Mouse (Mus musculus): ENCODE results near the gene Spc25. TPM values are rescaled to one million over a fixed set of nuclear protein-coding genes. Genes with fewer than 3 reads are reported as not detected.

Spc25 gene
- polyA plus RNA-seq, 1 experiment from 2014 or later, result 280 TPM

DNA sequence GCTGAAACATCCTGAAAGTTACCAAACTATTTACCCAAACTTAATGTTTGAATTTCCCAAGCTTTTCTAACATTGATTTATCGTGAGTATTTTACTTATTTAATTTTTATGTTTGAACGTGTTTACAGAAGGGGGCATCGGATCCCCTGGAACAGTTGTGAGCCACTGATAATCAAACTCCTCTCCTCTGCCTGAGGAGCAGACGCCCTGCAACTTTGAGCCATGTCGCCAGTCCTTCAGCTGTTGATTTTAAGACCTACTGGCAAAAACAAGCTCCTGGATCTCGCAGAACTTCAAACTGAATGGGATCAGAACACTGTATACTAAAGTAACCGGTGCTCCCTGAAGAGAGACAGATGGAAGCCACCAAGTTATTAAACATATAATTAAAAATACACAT is 529 bp upstream of the Spc25 start:
- Histone ChIP-seq H3K4me2 (ENCODE audit: low read depth, low read length, severe bottlenecking) (peak overlapping the region; percentile 18; the same call in 1 of the 2 replicates), H3K9me3 (ENCODE audit: control insufficient read depth, low read length) (no peaks in the 10 kb centered on the region), H3K27me3 (ENCODE audit: control insufficient read depth, insufficient read depth, low read length) (no peaks in the 10 kb centered on the region), H3K27ac (ENCODE audit: low read depth, low read length) (no peak overlapping the region), H3K4me1 (replicated peaks; ENCODE audit: control insufficient read depth, insufficient read depth, low read length) (no peaks in the 10 kb centered on the region), H3K36me3 (ENCODE audit: control insufficient read depth, insufficient read depth, low read length) (no peaks in the 10 kb centered on the region; the same call in 1 of the 2 replicates), H3K4me3 (ENCODE audit: low read depth, low read length) (peak overlapping the region; percentile 81; the same call in 1 of the 2 replicates), H3K9ac (ENCODE audit: low read length) (no peak overlapping the region)
- DNase-seq (ENCODE audit: low spot score) (no peak), ATAC-seq (replicated peaks; ENCODE audit: low FRiP score) (0 out of 2 replicates have a peak, but pooled peaks have one; percentile 23)
- WGBS, result 28% methylated on average over 7 of the region's 7 CpGs

DNA sequence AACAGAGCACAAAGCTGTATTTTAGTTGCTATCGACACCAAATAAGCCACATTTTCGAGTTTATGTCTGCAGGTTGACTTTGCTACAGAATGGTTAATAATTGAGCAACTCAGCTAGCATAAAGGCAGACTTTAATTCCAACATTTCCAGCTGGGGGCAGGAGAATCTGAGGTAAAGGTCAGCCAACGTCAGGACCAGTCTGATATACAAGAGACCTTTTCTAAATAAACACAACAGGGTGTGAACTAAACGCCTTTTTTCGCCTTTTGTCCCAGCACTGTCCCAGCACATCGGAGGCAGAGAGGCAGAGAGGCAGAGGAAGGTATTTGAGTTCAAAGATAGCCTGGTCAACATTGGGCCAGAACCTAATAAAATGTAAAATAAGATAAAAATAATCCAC is 809 bp downstream of the Spc25 start:
- H3K4me2 ChIP-seq (ENCODE audit: low read depth, low read length, severe bottlenecking), result peak overlapping the region; percentile 56
- peak overlapping the region; percentile 81 for H3K4me3 ChIP-seq (ENCODE audit: low read depth, low read length)
- 0 out of 2 replicates have a peak, but pooled peaks have one; percentile 1 for ATAC-seq (replicated peaks; ENCODE audit: low FRiP score)
- H3K4me1 ChIP-seq (replicated peaks; ENCODE audit: control insufficient read depth, insufficient read depth, low read length), result no peaks in the 10 kb centered on the region
- no peak overlapping the region for H3K27ac ChIP-seq (ENCODE audit: low read depth, low read length)
- WGBS, result 24% methylated on average over 6 of the region's 6 CpGs
- H3K9me3 ChIP-seq (ENCODE audit: control insufficient read depth, low read length), result no peaks in the 10 kb centered on the region
- H3K36me3 ChIP-seq (ENCODE audit: control insufficient read depth, insufficient read depth, low read length), result no peaks in the 10 kb centered on the region; the same call in 1 of the 2 replicates
- H3K9ac ChIP-seq (ENCODE audit: low read length), result peak overlapping the region; percentile 93
- no peak for DNase-seq (ENCODE audit: low spot score)
- H3K27me3 ChIP-seq (ENCODE audit: control insufficient read depth, insufficient read depth, low read length), result no peaks in the 10 kb centered on the region

DNA sequence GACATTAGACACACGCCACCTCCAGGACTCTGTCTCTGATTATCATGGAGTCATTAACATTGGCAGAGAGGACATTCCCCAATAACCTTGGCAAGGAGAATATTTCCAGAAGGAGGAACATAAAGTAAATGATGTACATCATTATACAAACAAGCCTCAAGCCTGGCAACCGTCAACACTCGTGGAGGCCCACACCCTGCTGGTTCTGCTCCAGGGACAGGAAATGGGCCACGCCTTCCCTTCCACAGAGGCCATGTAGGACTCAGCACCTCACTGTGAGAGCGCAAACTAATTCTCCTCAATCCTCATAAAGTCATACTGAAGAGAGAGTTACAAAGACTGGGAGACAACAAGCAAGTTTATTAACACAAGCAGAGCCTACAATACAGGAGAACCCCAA is 12.4 kb downstream of the Spc25 start:
- ATAC-seq (replicated peaks; ENCODE audit: low FRiP score) (no peak), DNase-seq (ENCODE audit: low spot score) (no peak)
- Histone ChIP-seq H3K36me3 (ENCODE audit: control insufficient read depth, insufficient read depth, low read length) (peaks cover 8% of the 10 kb centered on the region), H3K9ac (ENCODE audit: low read length) (no peak overlapping the region), H3K4me2 (ENCODE audit: low read depth, low read length, severe bottlenecking) (no peak overlapping the region), H3K4me3 (ENCODE audit: low read depth, low read length) (no peak overlapping the region), H3K27me3 (ENCODE audit: control insufficient read depth, insufficient read depth, low read length) (no peaks in the 10 kb centered on the region), H3K4me1 (replicated peaks; ENCODE audit: control insufficient read depth, insufficient read depth, low read length) (no peaks in the 10 kb centered on the region), H3K9me3 (ENCODE audit: control insufficient read depth, low read length) (no peaks in the 10 kb centered on the region), H3K27ac (ENCODE audit: low read depth, low read length) (no peak overlapping the region)
- WGBS, result 93% methylated on average over 5 of the region's 5 CpGs

GRCm38 (mm10) chr2:69191059-69191458 is 14.9 kb downstream of the Spc25 start:
- no peak for DNase-seq (ENCODE audit: low spot score)
- Histone ChIP-seq H3K4me2 (ENCODE audit: low read depth, low read length, severe bottlenecking) (no peak overlapping the region), H3K27ac (ENCODE audit: low read depth, low read length) (no peak overlapping the region), H3K27me3 (ENCODE audit: control insufficient read depth, insufficient read depth, low read length) (no peaks in the 10 kb centered on the region), H3K36me3 (ENCODE audit: control insufficient read depth, insufficient read depth, low read length) (peaks cover 8% of the 10 kb centered on the region), H3K4me1 (replicated peaks; ENCODE audit: control insufficient read depth, insufficient read depth, low read length) (no peaks in the 10 kb centered on the region), H3K9ac (ENCODE audit: low read length) (no peak overlapping the region), H3K9me3 (ENCODE audit: control insufficient read depth, low read length) (no peaks in the 10 kb centered on the region), H3K4me3 (ENCODE audit: low read depth, low read length) (no peak overlapping the region)
- WGBS, result 88% methylated on average over 5 of the region's 5 CpGs
- no peak for ATAC-seq (replicated peaks; ENCODE audit: low FRiP score)

GRCm38 (mm10) chr2:69189222-69189621 is 16.8 kb downstream of the Spc25 start:
- 72% methylated on average over 4 of the region's 4 CpGs for WGBS

DNA sequence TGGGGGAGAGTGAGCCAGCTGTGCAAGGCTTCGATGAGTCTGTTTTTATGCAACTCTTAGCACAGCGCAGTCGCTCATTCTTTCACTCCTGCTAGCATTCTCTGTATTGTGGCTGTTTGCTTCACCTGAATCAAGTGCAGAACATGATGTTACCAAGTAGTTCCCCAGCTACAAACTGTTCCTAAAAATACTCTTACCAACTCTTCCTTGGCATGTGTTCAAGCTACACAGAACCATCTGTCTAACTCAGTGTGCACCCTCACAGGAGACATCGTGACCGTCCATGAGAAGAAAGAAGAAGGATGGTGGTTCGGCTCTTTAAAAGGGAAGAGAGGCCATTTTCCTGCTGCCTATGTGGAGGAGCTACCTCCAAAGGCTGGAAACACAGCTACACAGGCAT is 17.3 kb downstream of the Spc25 start:
- ATAC-seq (replicated peaks; ENCODE audit: low FRiP score), result no peak
- H3K27ac ChIP-seq (ENCODE audit: low read depth, low read length), result no peak overlapping the region
- H3K27me3 ChIP-seq (ENCODE audit: control insufficient read depth, insufficient read depth, low read length), result no peaks in the 10 kb centered on the region
- H3K4me1 ChIP-seq (replicated peaks; ENCODE audit: control insufficient read depth, insufficient read depth, low read length), result no peaks in the 10 kb centered on the region
- H3K9ac ChIP-seq (ENCODE audit: low read length), result no peak overlapping the region
- no peak overlapping the region for H3K4me2 ChIP-seq (ENCODE audit: low read depth, low read length, severe bottlenecking)
- H3K4me3 ChIP-seq (ENCODE audit: low read depth, low read length), result no peak overlapping the region
- H3K9me3 ChIP-seq (ENCODE audit: control insufficient read depth, low read length), result no peaks in the 10 kb centered on the region
- 95% methylated on average over 6 of the region's 6 CpGs for WGBS
- H3K36me3 ChIP-seq (ENCODE audit: control insufficient read depth, insufficient read depth, low read length), result peaks cover 3% of the 10 kb centered on the region
- no peak for DNase-seq (ENCODE audit: low spot score)

More at GRCm38 (mm10) chr2:69189222-69189621, 16.8 kb downstream of the Spc25 start:
- peaks cover 8% of the 10 kb centered on the region for H3K36me3 ChIP-seq (ENCODE audit: control insufficient read depth, insufficient read depth, low read length)
- no peak overlapping the region for H3K9ac ChIP-seq (ENCODE audit: low read length)
- H3K27me3 ChIP-seq (ENCODE audit: control insufficient read depth, insufficient read depth, low read length), result no peaks in the 10 kb centered on the region
- DNase-seq (ENCODE audit: low spot score) (no peak), ATAC-seq (replicated peaks; ENCODE audit: low FRiP score) (no peak)
- H3K4me2 ChIP-seq (ENCODE audit: low read depth, low read length, severe bottlenecking), result no peak overlapping the region
- H3K4me1 ChIP-seq (replicated peaks; ENCODE audit: control insufficient read depth, insufficient read depth, low read length), result no peaks in the 10 kb centered on the region
- H3K4me3 ChIP-seq (ENCODE audit: low read depth, low read length), result no peak overlapping the region
- no peak overlapping the region for H3K27ac ChIP-seq (ENCODE audit: low read depth, low read length)
- H3K9me3 ChIP-seq (ENCODE audit: control insufficient read depth, low read length), result no peaks in the 10 kb centered on the region

GRCm38 (mm10) chr2:69187990-69188389 is 18.0 kb downstream of the Spc25 start:
- no peak overlapping the region for H3K27ac ChIP-seq (ENCODE audit: low read depth, low read length)
- no peaks in the 10 kb centered on the region for H3K9me3 ChIP-seq (ENCODE audit: control insufficient read depth, low read length)

DNA sequence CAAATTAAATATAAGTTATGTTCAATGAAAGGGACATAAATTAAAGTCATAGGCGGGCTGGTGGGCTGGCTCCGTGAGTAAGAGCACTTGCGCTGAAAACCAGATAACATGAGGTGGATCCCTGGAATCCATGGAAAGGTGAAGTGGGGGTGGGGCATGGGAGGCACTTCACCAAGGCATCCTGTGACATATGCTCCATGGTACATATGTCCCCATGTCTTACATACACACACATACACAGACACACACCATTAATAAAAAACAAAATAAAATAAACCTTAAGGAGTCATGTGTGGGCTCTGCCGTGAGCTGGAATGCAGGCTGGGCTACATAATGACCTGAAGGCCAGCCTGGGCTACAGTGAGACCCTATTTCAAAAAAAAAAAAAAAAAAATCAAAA is 26.3 kb downstream of the Spc25 start:
- no peak overlapping the region for H3K9ac ChIP-seq (ENCODE audit: low read length)
- no peaks in the 10 kb centered on the region for H3K9me3 ChIP-seq (ENCODE audit: control insufficient read depth, low read length)
- no peaks in the 10 kb centered on the region for H3K27me3 ChIP-seq (ENCODE audit: control insufficient read depth, insufficient read depth, low read length)
- no peaks in the 10 kb centered on the region for H3K36me3 ChIP-seq (ENCODE audit: control insufficient read depth, insufficient read depth, low read length)
- no peak for DNase-seq (ENCODE audit: low spot score)
- WGBS, result 97% methylated on average over 4 of the region's 4 CpGs
- H3K4me3 ChIP-seq (ENCODE audit: low read depth, low read length), result no peak overlapping the region
- H3K4me2 ChIP-seq (ENCODE audit: low read depth, low read length, severe bottlenecking), result no peak overlapping the region
- H3K27ac ChIP-seq (ENCODE audit: low read depth, low read length), result no peak overlapping the region
- no peak for ATAC-seq (replicated peaks; ENCODE audit: low FRiP score)
- no peaks in the 10 kb centered on the region for H3K4me1 ChIP-seq (replicated peaks; ENCODE audit: control insufficient read depth, insufficient read depth, low read length)

More at GRCm38 (mm10) chr2:69187990-69188389, 18.0 kb downstream of the Spc25 start:
- no peak for ATAC-seq (replicated peaks; ENCODE audit: low FRiP score)
- no peak overlapping the region for H3K9ac ChIP-seq (ENCODE audit: low read length)
- H3K36me3 ChIP-seq (ENCODE audit: control insufficient read depth, insufficient read depth, low read length), result no peaks in the 10 kb centered on the region; the same call in 1 of the 2 replicates
- H3K4me1 ChIP-seq (replicated peaks; ENCODE audit: control insufficient read depth, insufficient read depth, low read length), result no peaks in the 10 kb centered on the region
- no peak overlapping the region for H3K4me3 ChIP-seq (ENCODE audit: low read depth, low read length)
- 80% methylated on average over 2 of the region's 2 CpGs for WGBS
- no peak overlapping the region for H3K4me2 ChIP-seq (ENCODE audit: low read depth, low read length, severe bottlenecking)
- no peak for DNase-seq (ENCODE audit: low spot score)
- no peaks in the 10 kb centered on the region for H3K27me3 ChIP-seq (ENCODE audit: control insufficient read depth, insufficient read depth, low read length)

DNA sequence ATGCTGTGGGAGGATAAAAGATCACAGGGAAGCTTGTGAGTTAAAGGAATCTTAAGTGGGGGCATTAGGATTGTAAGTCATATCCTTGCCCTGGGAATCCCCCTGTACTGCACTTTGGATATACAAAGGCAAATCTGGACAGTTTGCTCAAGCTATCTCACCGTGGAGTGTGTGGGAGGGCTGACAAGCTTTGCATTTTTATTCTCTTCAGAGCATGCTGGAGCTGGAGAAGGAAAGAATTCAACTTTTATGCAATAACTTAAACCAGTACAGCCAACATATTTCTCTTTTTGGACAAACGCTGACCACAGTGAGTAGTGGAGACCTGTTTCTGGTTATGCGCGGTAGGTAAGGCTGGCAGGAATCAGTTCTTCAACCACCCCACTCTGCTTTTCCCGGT is 30.7 kb downstream of the Spc25 start:
- DNase-seq (ENCODE audit: low spot score) (no peak), ATAC-seq (replicated peaks; ENCODE audit: low FRiP score) (no peak)
- Histone ChIP-seq H3K27ac (ENCODE audit: low read depth, low read length) (no peak overlapping the region), H3K4me2 (ENCODE audit: low read depth, low read length, severe bottlenecking) (no peak overlapping the region), H3K4me3 (ENCODE audit: low read depth, low read length) (no peak overlapping the region), H3K9ac (ENCODE audit: low read length) (no peak overlapping the region), H3K27me3 (ENCODE audit: control insufficient read depth, insufficient read depth, low read length) (no peaks in the 10 kb centered on the region), H3K36me3 (ENCODE audit: control insufficient read depth, insufficient read depth, low read length) (no peaks in the 10 kb centered on the region), H3K4me1 (replicated peaks; ENCODE audit: control insufficient read depth, insufficient read depth, low read length) (no peaks in the 10 kb centered on the region), H3K9me3 (ENCODE audit: control insufficient read depth, low read length) (no peaks in the 10 kb centered on the region)
- 83% methylated on average over 5 of the region's 5 CpGs for WGBS

Data from forebrain, embryonic 11.5 days (tissue).